Mouse (Mus musculus) spleen, postnatal 14 days (tissue): Measurements from ENCODE around the gene Gpx5.
"Not testable (repeated sequence)": the region's sequence is repeated elsewhere in the genome, so short reads cannot be mapped to it uniquely, and the experiment has no call there.

Experiments
- DNase-seq, 2 experiments: peaks; one replicate each; pipeline ENCODE4 v3.0.0; 2021 to 2022; ENCODE audit warnings: low spot score in 2 of 2

Gene Gpx5

DNA sequence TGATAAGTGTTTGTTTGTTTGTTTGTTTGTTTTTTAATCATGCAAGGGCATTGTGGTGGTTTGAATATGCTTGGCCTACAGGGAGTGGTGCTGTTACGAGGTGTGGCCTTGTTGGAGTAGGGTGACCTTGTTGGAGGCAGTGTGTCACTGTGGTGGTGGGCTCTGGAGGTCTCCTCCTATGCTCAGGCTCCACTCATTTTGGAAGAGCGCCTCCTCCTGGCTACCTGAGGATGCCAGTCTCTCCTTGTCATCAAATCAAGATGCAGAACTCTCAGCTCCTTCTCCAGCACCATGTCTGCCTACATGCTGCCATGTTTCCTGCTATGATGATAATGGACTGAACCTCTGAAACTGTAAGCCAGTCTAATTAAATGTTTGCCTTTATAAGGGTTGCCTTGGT, 26.8 kb downstream of the Gpx5 start:
- no peak for DNase-seq

DNA sequence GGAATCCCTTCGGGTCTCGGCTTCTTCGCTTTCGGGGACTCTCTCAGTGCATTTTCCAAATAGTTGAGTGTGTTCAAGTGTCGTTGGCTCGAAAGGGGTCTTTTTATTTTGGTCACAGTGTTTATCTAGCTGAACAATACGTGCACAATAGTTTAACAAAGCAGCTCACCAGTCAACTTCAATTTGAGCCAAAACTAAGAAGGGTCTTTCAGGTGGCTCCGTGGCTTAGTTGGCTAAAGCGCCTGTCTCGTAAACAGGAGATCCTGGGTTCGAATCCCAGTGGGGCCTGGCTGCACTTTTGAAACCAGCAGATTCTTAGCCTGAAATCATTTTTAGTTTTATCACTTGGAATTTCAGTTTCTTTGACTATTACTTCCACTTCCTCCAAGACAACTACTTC, 28.2 kb downstream of the Gpx5 start:
- no peak for DNase-seq

DNA sequence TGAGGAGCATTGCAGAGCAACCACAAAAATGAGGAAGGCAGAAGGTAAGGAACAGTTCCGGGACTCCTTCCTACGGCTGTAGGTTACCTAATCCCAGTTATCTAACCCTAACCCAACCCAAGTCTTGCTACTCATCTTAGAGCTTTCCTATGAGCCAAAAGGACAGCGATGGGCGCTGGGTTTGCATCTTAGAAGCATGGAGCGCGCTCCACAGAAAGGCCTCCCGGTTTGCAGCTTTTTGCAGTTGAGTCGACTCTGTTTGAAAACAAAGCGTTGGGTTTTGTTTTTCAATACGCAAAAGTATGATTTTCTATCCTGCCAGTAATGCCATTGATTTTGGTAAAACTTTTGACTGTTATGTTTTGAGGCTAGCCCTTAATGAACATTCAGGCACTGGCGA, 28.6 kb downstream of the Gpx5 start:
- DNase-seq, result no peak

DNA sequence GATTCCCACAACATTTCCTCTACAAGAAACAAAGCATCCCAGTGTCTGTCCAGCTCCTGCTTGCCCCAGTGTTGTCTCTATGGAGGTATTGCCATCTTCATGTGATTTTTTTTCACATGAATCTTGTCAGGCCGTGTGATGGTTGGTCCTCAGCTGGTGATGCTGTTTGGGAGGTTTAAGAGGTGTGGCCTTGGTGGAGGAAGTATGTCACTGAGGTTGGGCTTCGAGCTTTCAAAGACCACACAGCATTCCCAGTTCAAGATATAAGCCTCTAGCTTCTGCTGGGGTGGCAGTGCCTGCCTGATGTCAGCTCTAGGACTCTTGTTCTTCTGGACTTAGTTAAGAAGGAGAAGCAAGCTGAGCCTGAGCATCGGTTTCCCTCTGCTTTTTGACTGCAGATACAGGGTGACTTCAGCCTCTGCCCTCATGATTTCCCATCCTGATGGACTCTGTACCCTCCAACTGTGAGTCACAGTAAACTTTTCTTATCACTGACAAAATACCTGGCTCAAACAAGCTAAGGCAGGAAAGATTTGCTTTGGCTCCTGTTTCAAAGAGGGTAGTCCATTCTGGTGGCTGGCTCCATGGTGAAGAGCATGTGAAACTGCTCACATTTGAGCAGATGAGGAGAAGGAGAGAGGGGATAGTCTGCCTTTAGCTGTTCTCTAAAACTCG, 29.6 kb downstream of the Gpx5 start:
- DNase-seq, result no peak

- DNase-seq, result no peak
These were observed 32.2 kb downstream of the Gpx5 start for GRCm38 (mm10) chr13:21260289-21260688.

DNA sequence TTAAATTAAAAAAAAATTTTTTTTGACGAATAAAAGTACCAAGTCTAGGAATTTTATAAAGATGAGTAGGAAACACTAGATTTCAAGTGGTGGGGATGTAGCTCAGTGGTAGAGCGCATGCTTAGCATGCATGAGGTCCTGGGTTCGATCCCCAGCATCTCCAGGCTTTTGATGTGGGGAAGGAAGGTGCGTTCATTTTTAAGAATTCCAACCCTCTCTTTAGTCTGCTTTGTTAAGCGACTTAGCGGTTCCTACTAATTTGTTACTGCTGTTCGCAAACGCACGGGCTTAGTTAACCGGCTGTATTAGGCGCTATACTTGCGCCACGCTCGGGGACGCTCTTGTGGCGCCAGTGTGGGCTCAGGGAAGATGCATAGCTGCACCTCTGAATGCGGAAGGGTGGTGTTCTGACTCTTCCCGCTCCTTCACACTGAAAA, 32.8 kb downstream of the Gpx5 start:
- no peak for DNase-seq

- no peak for DNase-seq
These were observed 33.3 kb downstream of the Gpx5 start for GRCm38 (mm10) chr13:21259171-21259631.

- no peak for DNase-seq
These were observed 34.0 kb downstream of the Gpx5 start for GRCm38 (mm10) chr13:21258524-21258923.

GRCm38 (mm10) chr13:21253986-21254385, 38.5 kb downstream of the Gpx5 start:
- no peak for DNase-seq

GRCm38 (mm10) chr13:21253569-21253968, 39.0 kb downstream of the Gpx5 start:
- DNase-seq, result no peak

- no peak for DNase-seq
These were observed 39.5 kb downstream of the Gpx5 start for GRCm38 (mm10) chr13:21253040-21253439.

- DNase-seq, result no peak
These were observed 42.4 kb downstream of the Gpx5 start for GRCm38 (mm10) chr13:21250074-21250681.

DNA sequence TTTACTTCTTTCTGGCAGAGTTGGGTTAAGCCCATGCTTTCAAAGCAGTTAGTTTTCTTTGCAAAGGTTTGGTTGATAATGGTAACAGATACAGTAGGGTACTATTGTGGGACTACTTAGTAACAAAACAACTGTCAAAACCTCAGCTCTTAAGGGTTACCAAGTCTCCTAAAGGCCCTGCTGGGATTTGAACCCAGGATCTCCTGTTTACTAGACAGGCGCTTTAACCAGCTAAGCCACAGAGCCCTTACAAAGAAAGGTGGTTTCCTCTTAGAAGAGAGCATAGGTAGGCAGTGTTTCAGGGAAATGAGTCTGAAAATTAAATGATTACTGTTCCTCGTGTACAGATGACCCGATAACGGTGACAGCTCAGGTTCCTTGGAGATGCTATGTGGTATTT, 43.5 kb downstream of the Gpx5 start:
- no peak for DNase-seq

GRCm38 (mm10) chr13:21246276-21246675, 46.3 kb downstream of the Gpx5 start:
- no peak for DNase-seq

- DNase-seq, result not testable (repeated sequence)
These were observed 47.6 kb downstream of the Gpx5 start for GRCm38 (mm10) chr13:21244967-21245366.

- DNase-seq, result no peak
These were observed 48.4 kb downstream of the Gpx5 start for GRCm38 (mm10) chr13:21244089-21244488.

DNA sequence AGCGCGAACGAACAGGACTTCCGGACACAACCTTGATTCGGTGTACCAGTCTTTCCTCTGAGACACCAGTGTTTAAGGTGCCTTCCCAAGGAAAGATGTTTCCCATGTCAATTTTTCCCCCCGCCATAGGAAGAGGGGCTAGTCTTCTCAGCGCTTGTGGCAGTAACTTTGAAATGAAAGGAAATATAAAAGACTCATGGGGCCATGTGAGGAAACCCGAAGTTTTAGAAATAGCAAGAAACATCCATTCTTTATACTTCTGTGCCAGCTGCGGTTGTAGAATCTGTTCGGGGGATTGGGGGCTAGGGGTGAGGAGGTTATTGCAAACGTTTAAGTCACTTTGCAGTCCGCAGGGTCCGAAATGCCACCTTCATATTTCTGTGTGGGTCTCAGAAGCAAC, 49.3 kb downstream of the Gpx5 start:
- no peak for DNase-seq

DNA sequence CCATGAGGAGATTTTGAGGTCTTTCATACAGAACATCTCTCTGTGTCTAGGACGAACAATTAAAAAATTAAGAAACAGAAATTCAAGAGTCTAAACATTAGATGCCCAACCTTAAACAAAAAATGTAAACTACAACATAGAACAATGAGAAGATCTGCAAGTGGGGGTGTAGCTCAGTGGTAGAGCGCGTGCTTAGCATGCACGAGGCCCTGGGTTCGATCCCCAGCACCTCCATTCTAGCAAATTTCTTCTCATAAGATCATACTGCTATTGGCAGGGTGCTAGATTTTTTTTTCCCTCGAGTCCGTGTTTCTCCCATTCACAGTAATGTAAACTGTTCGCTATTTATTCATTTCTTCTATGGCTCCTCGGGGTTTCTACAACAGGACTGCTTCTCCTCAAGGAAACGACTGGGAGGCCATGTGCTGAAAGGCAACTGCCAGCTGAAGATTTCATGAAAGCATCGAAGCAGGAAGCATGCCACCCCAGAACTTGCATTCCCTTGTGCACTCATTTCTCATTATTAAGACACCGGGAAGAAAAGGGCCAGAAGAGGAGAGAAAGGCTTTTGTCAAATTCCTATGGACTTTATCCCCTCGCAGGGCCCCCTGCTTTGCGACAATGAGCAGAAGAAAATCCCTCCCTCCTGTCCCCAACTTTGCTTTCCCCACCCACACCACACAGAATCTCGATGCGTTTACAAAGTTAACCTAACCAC, 50.0 kb downstream of the Gpx5 start:
- no peak for DNase-seq

- DNase-seq, result no peak
These were observed 51.7 kb downstream of the Gpx5 start for GRCm38 (mm10) chr13:21240788-21241187.

GRCm38 (mm10) chr13:21237161-21237560, 55.4 kb downstream of the Gpx5 start:
- no peak for DNase-seq

- DNase-seq, result no peak
These were observed 55.8 kb downstream of the Gpx5 start for GRCm38 (mm10) chr13:21236714-21237113.
